Mouse (Mus musculus): Measurements from ENCODE around the gene Plin3.

DNA sequence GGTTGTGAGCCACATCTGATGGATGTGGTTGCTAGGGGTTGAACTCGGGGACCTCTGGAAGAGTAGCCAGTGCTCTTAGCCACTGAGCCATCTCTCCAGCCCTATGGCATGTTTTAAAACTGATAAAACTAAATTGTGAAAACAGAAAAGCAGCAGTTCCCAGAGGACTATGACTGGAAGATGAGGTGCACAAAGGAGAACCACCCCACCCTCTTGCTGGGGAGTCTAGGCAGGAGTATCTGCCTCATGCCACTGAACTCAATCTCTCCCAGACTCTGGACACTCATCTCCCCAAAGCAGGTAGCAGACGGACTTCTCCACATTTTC lies 15.1 kb downstream of the Plin3 start:
- TF ChIP-seq CTCF (IDR thresholded peaks at IDR 0.05) (no peak), EP300 (IDR thresholded peaks at IDR 0.05) (no peak)

Measured in lung, postnatal 0 days (tissue).